Mouse (Mus musculus): ENCODE results near the gene Tbcd.

- no peak for TF ChIP-seq CTCF (IDR thresholded peaks at IDR 0.05; ENCODE audit: borderline replicate concordance, extremely low read depth, insufficient read depth, insufficient read length)
- no peak for TF ChIP-seq POLR2A (IDR thresholded peaks at IDR 0.05; ENCODE audit: borderline replicate concordance, extremely low read depth, insufficient read depth, insufficient read length, poor library complexity, severe bottlenecking)
Measured at GRCm38 (mm10) chr11:121651556-121651955, 199.8 kb downstream of the Tbcd start.

Data from brain, embryonic 14.5 days (tissue).